ENCODE assay signal across 8 mouse cellular contexts in genomic region chr5:125388358-125389092, GRCm38 (mm10). TPM values are rescaled to one million over a fixed set of nuclear protein-coding genes. Genes with fewer than 3 reads are reported as not detected.
DNase-seq lines count a peak whose midpoint lies in the region; ATAC-seq and TF ChIP-seq lines count a peak whose summit lies in the region.

No protein-coding gene starts in this region.

- WGBS in liver, adult 2 months: 1% methylated on average over 13 of the region's 13 CpGs
- 23% methylated on average over 13 of the region's 13 CpGs for WGBS in embryonic facial prominence, embryonic 13.5 days
- WGBS in intestine, embryonic 16.5 days: 19% methylated on average over 13 of the region's 13 CpGs
- 28% methylated on average over 13 of the region's 13 CpGs for WGBS in neural tube, embryonic 15.5 days

- no peak for ATAC-seq in embryonic facial prominence, embryonic 13.5 days (ENCODE audit: insufficient number of reproducible peaks, insufficient read depth, low FRiP score, low TSS enrichment, low read depth)
- ATAC-seq in intestine, embryonic 16.5 days: no peak
- no peak for ATAC-seq in neural tube, embryonic 15.5 days (ENCODE audit: low FRiP score)
- no peak for ATAC-seq in erythroid progenitor cell, adult 5-6 weeks (replicated peaks; ENCODE audit: low FRiP score, poor library complexity, severe bottlenecking)

- peaks cover 23% of the 10 kb centered on the region for H3K36me3 ChIP-seq in liver, adult 2 months (ENCODE audit: control insufficient read depth, insufficient read depth, low read length)
- peaks cover 18% of the 10 kb centered on the region for H3K36me3 ChIP-seq in embryonic facial prominence, embryonic 13.5 days
- H3K36me3 ChIP-seq in intestine, embryonic 16.5 days (ENCODE audit: control insufficient read depth, insufficient read depth, low read length): peaks cover 8% of the 10 kb centered on the region
- peaks cover 18% of the 10 kb centered on the region for H3K36me3 ChIP-seq in neural tube, embryonic 15.5 days

- peak; percentile 1; the same call in 1 of the 2 replicates for TF ChIP-seq CTCF in liver, adult 2 months (IDR thresholded peaks at IDR 0.05; ENCODE audit: low read depth, low read length)

- H3K4me2 ChIP-seq in embryonic facial prominence, embryonic 13.5 days: peak overlapping the region; percentile 95
- H3K4me2 ChIP-seq in intestine, embryonic 16.5 days (ENCODE audit: low read depth, low read length): peak overlapping the region; percentile 80
- peak overlapping the region; percentile 94 for H3K4me2 ChIP-seq in neural tube, embryonic 15.5 days

- DNase-seq in liver, adult 2 months (ENCODE audit: extremely low read depth, low read depth, low spot score): peak; percentile 53
- DNase-seq in liver: no peak
- DNase-seq in frontal cortex, postnatal 25 days (ENCODE audit: low spot score in 2 of 2): no peak
- DNase-seq in left cerebral cortex, postnatal 14 days (ENCODE audit: low spot score in 2 of 2): no peak

- H3K4me1 ChIP-seq in liver, adult 2 months (ENCODE audit: control insufficient read depth, insufficient read depth, low read length): peaks cover 18% of the 10 kb centered on the region
- H3K4me1 ChIP-seq in embryonic facial prominence, embryonic 13.5 days: peaks cover 39% of the 10 kb centered on the region
- H3K4me1 ChIP-seq in intestine, embryonic 16.5 days (ENCODE audit: control insufficient read depth, insufficient read depth, low read length): peaks cover 21% of the 10 kb centered on the region
- H3K4me1 ChIP-seq in neural tube, embryonic 15.5 days: peaks cover 53% of the 10 kb centered on the region

- peak overlapping the region; percentile 76 for H3K4me3 ChIP-seq in liver, adult 2 months (ENCODE audit: insufficient read depth, low read depth, low read length)
- peak overlapping the region; percentile 100 for H3K4me3 ChIP-seq in embryonic facial prominence, embryonic 13.5 days
- H3K4me3 ChIP-seq in intestine, embryonic 16.5 days (ENCODE audit: low read length): peak overlapping the region; percentile 100
- peak overlapping the region; percentile 100 for H3K4me3 ChIP-seq in neural tube, embryonic 15.5 days (replicated peaks)

- H3K27me3 ChIP-seq in liver, adult 2 months (ENCODE audit: control insufficient read depth, insufficient read depth, low read length): no peaks in the 10 kb centered on the region
- H3K27me3 ChIP-seq in embryonic facial prominence, embryonic 13.5 days: no peaks in the 10 kb centered on the region
- H3K27me3 ChIP-seq in intestine, embryonic 16.5 days (replicated peaks; ENCODE audit: control insufficient read depth, insufficient read depth, low read length): no peaks in the 10 kb centered on the region
- no peaks in the 10 kb centered on the region for H3K27me3 ChIP-seq in neural tube, embryonic 15.5 days (replicated peaks)

- intact Hi-C loops in left cerebral cortex, postnatal 14 days (cut with DNase I): no loop called here

- H3K79me2 ChIP-seq in liver, adult 2 months (ENCODE audit: control insufficient read depth, insufficient read depth, low read length): peaks cover 15% of the 10 kb centered on the region

- no peaks in the 10 kb centered on the region for H3K9me3 ChIP-seq in embryonic facial prominence, embryonic 13.5 days
- no peaks in the 10 kb centered on the region for H3K9me3 ChIP-seq in intestine, embryonic 16.5 days (ENCODE audit: control insufficient read depth, low read length)
- no peaks in the 10 kb centered on the region for H3K9me3 ChIP-seq in neural tube, embryonic 15.5 days (replicated peaks)

- TF ChIP-seq POLR2A in liver, adult 2 months (IDR thresholded peaks at IDR 0.05; ENCODE audit: extremely low read depth, insufficient read depth, low read length): no peak

- peak overlapping the region; percentile 97 for H3K27ac ChIP-seq in liver, adult 2 months (replicated peaks; ENCODE audit: insufficient read depth, low read depth, low read length)
- H3K27ac ChIP-seq in embryonic facial prominence, embryonic 13.5 days: peak overlapping the region; percentile 94
- peak overlapping the region; percentile 95 for H3K27ac ChIP-seq in intestine, embryonic 16.5 days (ENCODE audit: low read length)
- peak overlapping the region; percentile 98 for H3K27ac ChIP-seq in neural tube, embryonic 15.5 days (replicated peaks)

- H3K9ac ChIP-seq in liver, adult 2 months (ENCODE audit: low read depth, low read length): peak overlapping the region; percentile 91
- H3K9ac ChIP-seq in embryonic facial prominence, embryonic 13.5 days: peak overlapping the region; percentile 100
- peak overlapping the region; percentile 100 for H3K9ac ChIP-seq in intestine, embryonic 16.5 days (ENCODE audit: low read depth, low read length)
- H3K9ac ChIP-seq in neural tube, embryonic 15.5 days (replicated peaks): peak overlapping the region; percentile 100

RNA-seq across cellular contexts. Expression of gene Gm10382, which starts 0.6 kb away (rescaled TPM):
- 0.13 TPM in 1 of 2 replicates, not detected in the other for total RNA-seq in liver, adult 2 months (2014; rRNA removed)
- polyA plus RNA-seq in liver, adult 2 months (2012; rRNA removed): 0.16 and 0.24 TPM in 2 replicates
- polyA plus RNA-seq in embryonic facial prominence, embryonic 13.5 days (2015; fragmentation: Nextera tagmentation; extraction: Ambion mirVana): 0.29 and 0.34 TPM in 2 replicates
- 0.18 and 0.24 TPM in 2 replicates for polyA plus RNA-seq in intestine, embryonic 16.5 days (2015; fragmentation: Nextera tagmentation; extraction: Ambion mirVana)
- 0.59 and 0.74 TPM in 2 replicates for polyA plus RNA-seq in neural tube, embryonic 15.5 days (2015; fragmentation: Nextera tagmentation; extraction: Ambion mirVana)
- total RNA-seq in erythroid progenitor cell, adult 5-6 weeks (2015; ENCODE audit: low replicate concordance): not detected in 2 replicates
- not detected in 2 replicates for total RNA-seq in erythroid progenitor cell, adult 5-6 weeks (2017; ENCODE audit: low replicate concordance)
- total RNA-seq in left cerebral cortex, postnatal 14 days (2021): under 1 TPM in 1 of 2 experiments, not detected in 1; 0.37 TPM

RNA-seq across cellular contexts. Expression of gene Ubc, which starts 1.5 kb away (rescaled TPM):
- total RNA-seq in liver, adult 2 months (2014; rRNA removed): 634 and 1,049 TPM in 2 replicates
- polyA plus RNA-seq in liver, adult 2 months (2012; rRNA removed): 990 and 1,297 TPM in 2 replicates
- 979 and 1,012 TPM in 2 replicates for polyA plus RNA-seq in embryonic facial prominence, embryonic 13.5 days (2015; fragmentation: Nextera tagmentation; extraction: Ambion mirVana)
- 897 and 920 TPM in 2 replicates for polyA plus RNA-seq in intestine, embryonic 16.5 days (2015; fragmentation: Nextera tagmentation; extraction: Ambion mirVana)
- 1,353 and 1,380 TPM in 2 replicates for polyA plus RNA-seq in neural tube, embryonic 15.5 days (2015; fragmentation: Nextera tagmentation; extraction: Ambion mirVana)
- total RNA-seq in erythroid progenitor cell, adult 5-6 weeks (2015; ENCODE audit: low replicate concordance): 158 and 186 TPM in 2 replicates
- 215 and 222 TPM in 2 replicates for total RNA-seq in erythroid progenitor cell, adult 5-6 weeks (2017; ENCODE audit: low replicate concordance)
- total RNA-seq in left cerebral cortex, postnatal 14 days (2021): 100 to 1,000 TPM; 752 to 821 TPM

RNA-seq across cellular contexts. Expression of gene Dhx37, which starts 45.4 kb away (rescaled TPM):
- total RNA-seq in liver, adult 2 months (2014; rRNA removed): 3.8 and 5.6 TPM in 2 replicates
- 12.0 and 14.0 TPM in 2 replicates for polyA plus RNA-seq in liver, adult 2 months (2012; rRNA removed)
- 13.9 and 14.7 TPM in 2 replicates for polyA plus RNA-seq in embryonic facial prominence, embryonic 13.5 days (2015; fragmentation: Nextera tagmentation; extraction: Ambion mirVana)
- polyA plus RNA-seq in intestine, embryonic 16.5 days (2015; fragmentation: Nextera tagmentation; extraction: Ambion mirVana): 8.3 and 10.2 TPM in 2 replicates
- polyA plus RNA-seq in neural tube, embryonic 15.5 days (2015; fragmentation: Nextera tagmentation; extraction: Ambion mirVana): 9.9 and 10.9 TPM in 2 replicates
- total RNA-seq in erythroid progenitor cell, adult 5-6 weeks (2015; ENCODE audit: low replicate concordance): 3.2 and 5.0 TPM in 2 replicates
- total RNA-seq in erythroid progenitor cell, adult 5-6 weeks (2017; ENCODE audit: low replicate concordance): 3.6 and 15.9 TPM in 2 replicates
- 10 to 100 TPM; 10.1 to 10.9 TPM for total RNA-seq in left cerebral cortex, postnatal 14 days (2021)

RNA-seq across cellular contexts. Expression of gene Scarb1, which starts 47.6 kb away (rescaled TPM):
- total RNA-seq in liver, adult 2 months (2014; rRNA removed): 72.4 and 108 TPM in 2 replicates
- polyA plus RNA-seq in liver, adult 2 months (2012; rRNA removed): 189 and 223 TPM in 2 replicates
- 53.9 and 55.6 TPM in 2 replicates for polyA plus RNA-seq in embryonic facial prominence, embryonic 13.5 days (2015; fragmentation: Nextera tagmentation; extraction: Ambion mirVana)
- 59.9 and 73.1 TPM in 2 replicates for polyA plus RNA-seq in intestine, embryonic 16.5 days (2015; fragmentation: Nextera tagmentation; extraction: Ambion mirVana)
- polyA plus RNA-seq in neural tube, embryonic 15.5 days (2015; fragmentation: Nextera tagmentation; extraction: Ambion mirVana): 50.5 and 55.5 TPM in 2 replicates
- 33.9 and 39.0 TPM in 2 replicates for total RNA-seq in erythroid progenitor cell, adult 5-6 weeks (2015; ENCODE audit: low replicate concordance)
- 35.3 and 44.2 TPM in 2 replicates for total RNA-seq in erythroid progenitor cell, adult 5-6 weeks (2017; ENCODE audit: low replicate concordance)
- 10 to 100 TPM; 36.9 to 41.1 TPM for total RNA-seq in left cerebral cortex, postnatal 14 days (2021)

RNA-seq across cellular contexts. Expression of gene Bri3bp, which starts 52.8 kb away (rescaled TPM):
- total RNA-seq in liver, adult 2 months (2014; rRNA removed): 7.7 and 8.8 TPM in 2 replicates
- 18.3 and 23.0 TPM in 2 replicates for polyA plus RNA-seq in liver, adult 2 months (2012; rRNA removed)
- polyA plus RNA-seq in embryonic facial prominence, embryonic 13.5 days (2015; fragmentation: Nextera tagmentation; extraction: Ambion mirVana): 33.5 and 36.1 TPM in 2 replicates
- polyA plus RNA-seq in intestine, embryonic 16.5 days (2015; fragmentation: Nextera tagmentation; extraction: Ambion mirVana): 58.2 and 58.3 TPM in 2 replicates
- 37.3 and 40.6 TPM in 2 replicates for polyA plus RNA-seq in neural tube, embryonic 15.5 days (2015; fragmentation: Nextera tagmentation; extraction: Ambion mirVana)
- 5.4 and 10.5 TPM in 2 replicates for total RNA-seq in erythroid progenitor cell, adult 5-6 weeks (2015; ENCODE audit: low replicate concordance)
- 2.0 and 2.4 TPM in 2 replicates for total RNA-seq in erythroid progenitor cell, adult 5-6 weeks (2017; ENCODE audit: low replicate concordance)
- total RNA-seq in left cerebral cortex, postnatal 14 days (2021): 10 to 100 TPM; 81.0 to 85.6 TPM
